Mouse (Mus musculus) small intestine, adult 2 months (tissue): ENCODE measurements around the gene Mrps34. TPM values are rescaled to one million over a fixed set of nuclear protein-coding genes. Genes with fewer than 3 reads are reported as not detected.

Experiments used
- H3K27ac ChIP-seq: fragments of 200-500 bp; 2 replicates; pipeline ENCODE4 v1.5.1; 2012; ENCODE audit warnings: low read depth, low read length, control low read depth, inconsistent platforms; ENCODE audit not compliant: insufficient read depth
- H3K27me3 ChIP-seq: fragments of 200-500 bp; 2 replicates; pipeline ENCODE4 v1.6.1; 2012; ENCODE audit warnings: mild to moderate bottlenecking, moderate library complexity, low read length, inconsistent platforms; ENCODE audit not compliant: control insufficient read depth, insufficient read depth
- H3K36me3 ChIP-seq: fragments of 200-500 bp; 2 replicates; pipeline ENCODE4 v1.6.1; 2012; ENCODE audit warnings: mild to moderate bottlenecking, low read length, control low read depth, inconsistent platforms; ENCODE audit not compliant: control insufficient read depth, insufficient read depth
- H3K4me1 ChIP-seq: fragments of 200-500 bp; 2 replicates; pipeline ENCODE4 v1.6.1; 2012; ENCODE audit warnings: low read length, inconsistent platforms, mixed read lengths; ENCODE audit not compliant: control insufficient read depth, insufficient read depth, insufficient read length
- H3K4me3 ChIP-seq: fragments of 200-500 bp; 2 replicates; pipeline ENCODE4 v1.5.1; 2012; ENCODE audit warnings: low read depth, mild to moderate bottlenecking, control low read depth, inconsistent platforms, low read length, moderate library complexity
- CTCF ChIP-seq: fragments of 200-500 bp; IDR thresholded peaks from 2 replicates; pipeline ENCODE4 v1.5.1; 2012; ENCODE audit warnings: low read depth, mild to moderate bottlenecking, control low read depth, inconsistent platforms, low read length, moderate library complexity, mixed read lengths; ENCODE audit not compliant: insufficient replicate concordance, insufficient read length; ENCODE audit errors: extremely low read depth
- POLR2A ChIP-seq: fragments of 200-500 bp; IDR thresholded peaks from 2 replicates; pipeline ENCODE4 v1.6.1; 2012; ENCODE audit warnings: low read depth, mild to moderate bottlenecking, control low read depth, inconsistent platforms, low read length, moderate library complexity
- WGBS: fragments of 180-500 bp; shearing (Covaris S2); methylation state at CpG from one replicate; pipeline ENCODE4 v1.1.7; 2018; 5-methylcytosine and 5-hydroxymethylcytosine counted together
- polyA plus RNA-seq: library from polyadenylated mRNA; depleted of rRNA; stranded (reverse); fragments of >200 nt; gene quantifications from 2 replicates; pipeline ENCODE4 v1.2.3, GENCODE M21; 2012

Gene Mrps34
- polyA plus RNA-seq, 1 experiment: 319 TPM

DNA sequence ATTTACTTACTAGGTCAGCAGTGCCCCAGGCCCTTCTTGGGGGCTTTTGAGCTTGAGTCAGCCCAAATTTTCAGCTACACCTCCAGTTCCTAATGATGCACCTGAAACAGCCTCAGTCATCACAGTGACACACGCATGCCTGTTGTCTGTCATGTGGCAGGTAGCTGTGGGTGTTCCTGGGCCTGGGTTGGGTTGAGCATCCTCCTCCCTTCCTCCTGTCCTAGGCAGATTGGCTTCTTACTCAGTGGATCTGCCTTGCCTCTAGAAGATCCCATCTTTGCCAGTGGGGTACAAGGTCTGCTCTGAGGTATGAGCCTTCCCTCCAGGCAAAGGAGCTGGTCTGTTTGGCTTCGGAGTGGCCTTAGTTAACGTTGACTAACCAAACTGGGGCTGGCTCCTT is 6.1 kb upstream of the Mrps34 start:
- 75% methylated on average over 3 of the region's 3 CpGs for WGBS
- H3K27ac ChIP-seq: no peak overlapping the region
- TF ChIP-seq POLR2A: no peak
- TF ChIP-seq CTCF: no peak
- H3K36me3 ChIP-seq: peaks cover 34% of the 10 kb centered on the region
- peaks cover 13% of the 10 kb centered on the region for H3K4me1 ChIP-seq
- H3K27me3 ChIP-seq: no peaks in the 10 kb centered on the region
- H3K4me3 ChIP-seq: no peak overlapping the region

- H3K27me3 ChIP-seq: no peaks in the 10 kb centered on the region
- peaks cover 27% of the 10 kb centered on the region for H3K36me3 ChIP-seq
- TF ChIP-seq CTCF: no peak
- TF ChIP-seq POLR2A: no peak
- peaks cover 10% of the 10 kb centered on the region for H3K4me1 ChIP-seq
- H3K4me3 ChIP-seq: no peak overlapping the region
- H3K27ac ChIP-seq: no peak overlapping the region
- 82% methylated on average over 19 of the region's 19 CpGs for WGBS
Measured at GRCm38 (mm10) chr17:24890151-24891092, 4.5 kb upstream of the Mrps34 start.

GRCm38 (mm10) chr17:24891321-24891720 is 3.6 kb upstream of the Mrps34 start:
- Histone ChIP-seq H3K36me3 (peaks cover 27% of the 10 kb centered on the region), H3K4me3 (no peak overlapping the region), H3K27me3 (no peaks in the 10 kb centered on the region), H3K27ac (no peak overlapping the region), H3K4me1 (peaks cover 8% of the 10 kb centered on the region)
- TF ChIP-seq CTCF: no peak
- whole genome bisulfite sequencing: 79% methylated on average over 13 of the region's 13 CpGs

DNA sequence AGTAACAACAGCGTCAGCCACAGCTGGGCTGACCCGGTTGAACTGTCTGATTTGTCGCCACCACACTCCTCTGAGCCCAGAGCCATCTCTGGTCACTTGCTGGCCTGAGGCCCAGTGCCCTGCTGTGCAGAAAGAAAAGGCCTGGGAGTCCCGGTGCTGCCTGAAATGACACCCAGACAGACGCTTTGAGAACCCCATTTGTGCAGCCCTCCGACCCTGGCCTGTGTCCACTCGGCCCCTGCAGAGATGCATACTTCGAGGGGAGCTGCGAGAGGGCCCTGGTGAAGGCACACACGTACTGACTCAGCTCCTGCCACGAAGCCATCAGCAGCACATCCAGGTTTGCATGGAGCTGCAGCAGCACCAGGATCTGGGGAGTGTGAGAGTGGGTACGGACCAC is 2.1 kb upstream of the Mrps34 start:
- TF ChIP-seq CTCF (no peak), POLR2A (no peak)

GRCm38 (mm10) chr17:24893276-24893675 is 1.6 kb upstream of the Mrps34 start:
- WGBS: 98% methylated on average over 2 of the region's 2 CpGs
- peaks cover 32% of the 10 kb centered on the region for H3K36me3 ChIP-seq
- no peaks in the 10 kb centered on the region for H3K27me3 ChIP-seq
- TF ChIP-seq POLR2A (no peak), CTCF (no peak)
- no peak overlapping the region for H3K4me3 ChIP-seq
- no peak overlapping the region for H3K27ac ChIP-seq
- peaks cover 11% of the 10 kb centered on the region for H3K4me1 ChIP-seq

More for the DNA sequence above, 2.1 kb upstream of the Mrps34 start:
- Histone ChIP-seq H3K27me3 (no peaks in the 10 kb centered on the region), H3K27ac (no peak overlapping the region), H3K36me3 (peaks cover 30% of the 10 kb centered on the region), H3K4me3 (no peak overlapping the region), H3K4me1 (peaks cover 10% of the 10 kb centered on the region)
- 92% methylated on average over 12 of the region's 12 CpGs for WGBS

GRCm38 (mm10) chr17:24894061-24894994 is 588 bp upstream of the Mrps34 start:
- peaks cover 40% of the 10 kb centered on the region for H3K36me3 ChIP-seq
- no peak for TF ChIP-seq CTCF
- TF ChIP-seq POLR2A: no peak; the same call in 1 of the 2 replicates
- 8% methylated on average over 31 of the region's 31 CpGs for WGBS

More at GRCm38 (mm10) chr17:24894061-24894994, 588 bp upstream of the Mrps34 start:
- Histone ChIP-seq H3K27ac (peak overlapping the region; percentile 43), H3K4me1 (peaks cover 11% of the 10 kb centered on the region), H3K4me3 (peak overlapping the region; percentile 72), H3K27me3 (no peaks in the 10 kb centered on the region)
